Mouse (Mus musculus): ENCODE data around the gene Tal1. TPM values are rescaled to one million over a fixed set of nuclear protein-coding genes. Genes with fewer than 3 reads are reported as not detected.

Gene Tal1
- polyA plus RNA-seq, 1 experiment from 2014 or later = 1.9 TPM

- Histone ChIP-seq H3K9ac (replicated peaks; ENCODE audit: low read depth) (no peak overlapping the region), H3K36me3 (ENCODE audit: insufficient read depth, low read length) (no peaks in the 10 kb centered on the region), H3K9me3 (ENCODE audit: low read length) (no peaks in the 10 kb centered on the region), H3K4me2 (replicated peaks; ENCODE audit: low read depth, low read length) (no peak overlapping the region), H3K4me3 (ENCODE audit: low read depth, low read length) (no peak overlapping the region), H3K27ac (ENCODE audit: low read length) (no peak overlapping the region), H3K4me1 (ENCODE audit: insufficient read depth, low read depth, low read length) (no peaks in the 10 kb centered on the region), H3K27me3 (replicated peaks; ENCODE audit: insufficient read depth, low read length) (no peaks in the 10 kb centered on the region)
- TF ChIP-seq EP300 (IDR thresholded peaks at IDR 0.05) (no peak), CTCF (IDR thresholded peaks at IDR 0.05) (0 out of 2 replicates have a peak, but pooled peaks have one; percentile 23)
- ATAC-seq (no peak), DNase-seq (ENCODE audit: low spot score) (no peak)
- WGBS = 17% methylated on average over 5 of the region's 5 CpGs
Measured at GRCm38 (mm10) chr4:115113266-115113665, 57.0 kb downstream of the Tal1 start.

- DNase-seq (ENCODE audit: low spot score) = no peak
- Histone ChIP-seq H3K9me3 (ENCODE audit: low read length) (no peaks in the 10 kb centered on the region), H3K4me1 (ENCODE audit: insufficient read depth, low read depth, low read length) (no peaks in the 10 kb centered on the region), H3K4me2 (replicated peaks; ENCODE audit: low read depth, low read length) (no peak overlapping the region), H3K27me3 (replicated peaks; ENCODE audit: insufficient read depth, low read length) (no peaks in the 10 kb centered on the region), H3K36me3 (ENCODE audit: insufficient read depth, low read length) (no peaks in the 10 kb centered on the region), H3K9ac (replicated peaks; ENCODE audit: low read depth) (no peak overlapping the region), H3K4me3 (ENCODE audit: low read depth, low read length) (no peak overlapping the region), H3K27ac (ENCODE audit: low read length) (no peak overlapping the region)
- ATAC-seq = no peak
- 75% methylated on average over 3 of the region's 3 CpGs for WGBS
- TF ChIP-seq CTCF (IDR thresholded peaks at IDR 0.05) = no peak
- TF ChIP-seq EP300 (IDR thresholded peaks at IDR 0.05) = no peak
Measured at GRCm38 (mm10) chr4:115119642-115120041, 63.4 kb downstream of the Tal1 start.

DNA sequence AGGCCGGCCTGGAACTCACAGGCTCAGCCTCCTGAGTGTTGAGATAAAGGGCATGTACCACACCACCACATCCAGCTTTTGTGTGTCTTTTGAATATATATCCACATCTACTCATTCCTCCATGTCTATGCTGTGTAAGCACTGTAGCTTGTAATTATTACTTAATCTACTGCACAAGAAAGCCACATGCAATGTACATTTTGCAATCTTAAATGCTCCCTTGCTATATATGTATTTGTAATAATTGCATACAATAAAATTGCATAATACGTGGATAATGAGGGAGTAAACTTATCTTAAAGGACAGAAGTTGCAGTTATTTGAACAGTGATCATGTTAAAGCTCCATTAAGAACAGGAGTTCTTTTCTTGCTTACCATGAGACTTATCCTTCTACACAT is 64.9 kb downstream of the Tal1 start:
- no peak overlapping the region for H3K27ac ChIP-seq (ENCODE audit: low read length)
- H3K4me2 ChIP-seq (replicated peaks; ENCODE audit: low read depth, low read length) = no peak overlapping the region
- H3K4me1 ChIP-seq (ENCODE audit: insufficient read depth, low read depth, low read length) = no peaks in the 10 kb centered on the region
- no peaks in the 10 kb centered on the region for H3K27me3 ChIP-seq (replicated peaks; ENCODE audit: insufficient read depth, low read length)
- ATAC-seq = no peak
- TF ChIP-seq EP300 (IDR thresholded peaks at IDR 0.05) (no peak), CTCF (IDR thresholded peaks at IDR 0.05) (no peak)
- 68% methylated on average over 2 of the region's 2 CpGs for WGBS
- H3K9me3 ChIP-seq (ENCODE audit: low read length) = no peaks in the 10 kb centered on the region
- H3K4me3 ChIP-seq (ENCODE audit: low read depth, low read length) = no peak overlapping the region
- no peaks in the 10 kb centered on the region for H3K36me3 ChIP-seq (ENCODE audit: insufficient read depth, low read length)
- no peak overlapping the region for H3K9ac ChIP-seq (replicated peaks; ENCODE audit: low read depth)
- no peak for DNase-seq (ENCODE audit: low spot score)

Other genes with a start within 250 kb of the Tal1 start
- gene Gm12830, start 234.7 kb upstream of the Tal1 start, polyA plus RNA-seq (2015; fragmentation: Nextera tagmentation; extraction: Ambion mirVana) = not detected in 2 replicates
- 0.10 TPM in 1 of 2 replicates, not detected in the other for gene Foxd2, start 147.6 kb upstream of the Tal1 start, polyA plus RNA-seq (2015; fragmentation: Nextera tagmentation; extraction: Ambion mirVana)
- gene Foxe3, start 130.4 kb upstream of the Tal1 start, polyA plus RNA-seq (2015; fragmentation: Nextera tagmentation; extraction: Ambion mirVana) = not detected in 2 replicates
- gene Cmpk1, start 69.2 kb upstream of the Tal1 start, polyA plus RNA-seq (2015; fragmentation: Nextera tagmentation; extraction: Ambion mirVana) = 94.2 and 96.4 TPM in 2 replicates
- gene Stil, start 56.3 kb upstream of the Tal1 start, polyA plus RNA-seq (2015; fragmentation: Nextera tagmentation; extraction: Ambion mirVana) = 0.61 and 1.0 TPM in 2 replicates
- 99.9 and 117 TPM in 2 replicates for gene Pdzk1ip1, start 32.3 kb downstream of the Tal1 start, polyA plus RNA-seq (2015; fragmentation: Nextera tagmentation; extraction: Ambion mirVana)
- 0.04 TPM in 1 of 2 replicates, not detected in the other for gene Cyp4x1, start 77.9 kb downstream of the Tal1 start, polyA plus RNA-seq (2015; fragmentation: Nextera tagmentation; extraction: Ambion mirVana)
- not detected in 2 replicates for gene Cyp4a29, start 185.7 kb downstream of the Tal1 start, polyA plus RNA-seq (2015; fragmentation: Nextera tagmentation; extraction: Ambion mirVana)
- not detected in 2 replicates for gene Cyp4a12a, start 242.6 kb downstream of the Tal1 start, polyA plus RNA-seq (2015; fragmentation: Nextera tagmentation; extraction: Ambion mirVana)